Mouse (Mus musculus) frontal cortex, adult (tissue): ENCODE data around the gene Cdrt4.

Source experiments
- ATAC-seq: cut with Nextera tagmentation; 2 replicates; pipeline ENCODE4 v1.9.2; 2017; ENCODE audit warnings: mild to moderate bottlenecking, moderate library complexity, mixed read lengths; ENCODE audit not compliant: low TSS enrichment

Gene Cdrt4

DNA sequence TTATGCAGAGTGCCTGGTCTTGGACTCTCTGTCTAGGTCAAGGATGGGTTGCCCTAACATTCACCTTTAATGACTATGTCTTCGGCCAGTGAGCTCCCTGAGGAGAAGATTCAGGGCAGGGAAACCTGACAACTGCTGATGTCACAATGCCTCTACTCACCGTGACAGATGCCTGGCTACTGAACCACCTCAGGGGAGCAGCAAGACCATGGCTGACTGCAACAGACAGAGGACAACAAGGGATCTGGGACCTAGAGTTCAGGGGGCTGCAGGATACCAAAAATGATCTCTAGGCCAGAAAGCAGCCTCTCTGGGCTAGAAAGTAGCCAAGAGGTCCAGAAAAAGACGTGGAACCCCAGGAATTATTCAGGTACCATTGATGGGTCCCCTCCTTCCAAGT lies at the start of gene Cdrt4:
Gene Cdrt4 (plus strand): TSS at position 182 of the 400 bp plus-strand sequence.
- ATAC-seq, result no peak

DNA sequence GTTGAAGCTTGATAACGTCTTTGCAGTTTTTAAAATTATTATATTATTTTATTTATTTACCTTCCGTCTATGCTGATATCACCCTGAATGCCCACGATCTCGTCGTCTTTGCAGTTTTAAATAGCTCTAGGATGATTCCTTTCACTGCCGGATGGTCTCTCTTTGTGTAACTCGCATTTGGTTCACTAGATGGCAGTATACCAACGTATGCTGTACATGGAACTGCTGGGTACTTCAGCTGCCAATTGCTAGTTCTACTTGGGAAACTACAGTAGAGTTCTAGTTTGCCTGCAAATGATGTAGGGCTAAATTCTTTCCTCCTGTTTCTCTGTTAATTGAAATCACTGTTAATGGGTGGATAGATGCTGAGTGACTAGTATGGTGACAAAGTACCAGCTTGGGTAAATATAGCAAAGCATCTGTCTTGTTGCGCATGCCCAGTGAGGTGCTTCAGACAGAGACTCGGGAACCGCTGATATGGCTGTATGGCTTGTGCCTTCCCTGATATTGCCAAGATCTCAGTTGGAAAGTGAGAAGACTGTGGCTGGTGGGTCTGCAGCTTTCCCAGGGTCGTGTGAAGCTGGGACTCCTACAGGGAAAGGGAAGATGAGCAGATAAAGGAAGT lies 49.2 kb upstream of the Cdrt4 start:
- peak; percentile 98 for ATAC-seq

DNA sequence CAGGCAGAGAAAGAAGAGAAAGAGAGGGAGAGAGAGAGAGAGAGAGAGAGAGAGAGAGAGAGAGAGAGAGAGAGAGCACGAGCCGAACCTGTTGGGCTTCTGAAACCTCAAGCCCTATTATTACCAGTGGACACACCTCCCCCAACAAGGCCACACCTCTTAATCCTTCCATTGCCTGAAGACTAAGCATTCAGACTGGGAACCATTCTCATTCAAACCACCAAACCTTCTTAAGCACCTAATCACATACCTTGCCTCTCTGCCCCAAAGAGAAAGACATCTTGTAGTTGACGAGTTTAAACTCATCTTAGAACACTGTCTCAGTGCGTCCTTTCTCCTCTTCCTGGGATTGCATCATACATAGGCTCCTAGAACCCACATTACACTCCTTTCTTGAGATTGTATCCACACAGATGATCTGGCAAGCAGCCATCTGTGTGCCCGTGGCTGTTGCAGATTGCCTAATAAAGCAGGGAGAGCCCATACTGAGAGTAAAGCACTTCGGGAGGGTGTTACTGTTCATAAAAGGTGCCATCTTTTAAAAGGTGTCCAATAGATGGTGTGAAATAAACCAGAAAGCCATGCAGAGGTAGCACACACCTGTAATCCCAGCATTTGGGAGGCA lies 47.0 kb upstream of the Cdrt4 start:
- ATAC-seq, result no peak

DNA sequence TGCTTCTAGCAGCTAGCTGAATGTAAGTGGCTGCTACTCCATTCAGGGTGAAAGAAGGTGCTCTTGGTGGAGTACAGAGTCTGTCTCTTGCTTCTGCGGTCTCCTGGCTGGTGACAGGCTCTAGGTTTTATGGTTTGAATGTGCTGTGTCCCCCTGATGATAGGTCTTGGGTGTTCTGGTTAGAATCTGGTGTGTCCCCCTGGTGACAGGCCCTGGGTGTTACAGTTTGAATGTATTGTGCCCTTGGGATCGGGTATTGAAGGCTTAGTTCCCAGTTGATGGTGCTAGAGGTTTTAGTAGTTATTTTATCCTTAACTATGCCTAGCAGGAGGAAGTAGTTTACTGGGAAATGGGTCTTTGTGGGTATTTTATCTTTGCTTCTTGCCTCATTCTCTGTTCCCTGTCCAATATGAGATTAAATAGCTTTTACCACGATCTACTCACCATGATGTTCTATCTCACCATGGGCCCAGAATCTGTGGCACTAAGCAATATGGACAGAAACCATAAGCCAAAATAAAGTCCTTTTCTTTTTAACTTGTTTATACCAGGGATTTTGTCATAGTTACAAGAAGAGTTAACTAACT lies 41.2 kb upstream of the Cdrt4 start:
- no peak for ATAC-seq

DNA sequence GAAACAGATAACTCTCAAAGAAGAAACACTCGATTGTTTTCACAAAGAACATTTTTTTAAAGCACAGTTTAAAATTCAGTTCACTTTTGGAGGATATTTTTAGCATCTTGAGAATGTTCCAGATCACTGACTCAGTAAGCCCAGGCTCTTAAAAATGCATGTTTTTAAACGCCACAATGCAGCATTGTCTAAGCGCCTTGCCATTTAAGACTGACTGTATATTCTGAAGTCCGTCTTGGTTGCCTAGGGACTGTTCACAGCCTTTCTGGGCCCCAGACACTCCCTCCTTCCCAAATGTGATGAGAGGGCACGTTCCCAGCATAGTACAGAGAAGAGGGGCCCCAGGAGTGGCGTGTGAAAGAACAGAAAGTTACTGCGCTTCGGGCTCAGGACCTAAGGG lies 39.6 kb upstream of the Cdrt4 start:
- ATAC-seq, result peak; percentile 69

DNA sequence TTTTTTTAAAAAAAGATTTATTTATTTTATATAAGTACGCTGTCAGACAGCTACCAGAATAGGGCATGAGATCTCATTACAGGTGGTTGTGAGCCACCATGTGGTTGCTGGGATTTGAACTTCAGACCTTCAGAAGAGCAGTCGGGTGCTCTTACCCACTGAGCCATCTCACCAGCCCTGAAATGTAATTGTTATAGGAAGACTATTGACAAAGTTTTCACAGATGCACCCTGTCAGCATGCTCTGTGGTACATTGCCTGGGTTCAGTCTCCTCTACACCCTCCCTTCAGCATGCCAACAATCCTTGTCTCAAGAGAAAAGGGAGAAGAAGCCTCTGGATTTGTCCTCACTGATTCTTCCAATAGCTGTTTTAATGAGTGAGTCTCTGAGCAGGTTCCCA lies 37.9 kb upstream of the Cdrt4 start:
- ATAC-seq, result no peak

DNA sequence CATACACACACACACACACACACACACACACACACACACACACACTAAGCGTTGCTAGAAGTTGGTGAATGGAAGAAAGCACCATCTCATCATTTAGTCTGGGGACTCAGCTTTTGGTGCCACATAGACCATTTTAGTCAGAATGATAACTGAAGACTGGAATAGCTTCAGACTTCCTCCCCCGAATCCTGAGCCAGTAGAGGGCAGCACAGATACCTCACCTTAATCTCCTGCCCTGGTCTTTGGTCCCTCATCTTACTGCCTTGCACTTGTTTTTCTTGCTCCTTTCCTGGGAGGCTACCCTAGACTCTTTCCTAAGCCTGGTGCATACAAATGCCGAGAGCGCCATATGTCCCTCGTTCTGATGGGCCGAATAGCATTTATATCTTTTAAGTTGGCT lies 36.5 kb upstream of the Cdrt4 start:
- ATAC-seq, result peak; percentile 51; the same call in 1 of the 2 replicates

DNA sequence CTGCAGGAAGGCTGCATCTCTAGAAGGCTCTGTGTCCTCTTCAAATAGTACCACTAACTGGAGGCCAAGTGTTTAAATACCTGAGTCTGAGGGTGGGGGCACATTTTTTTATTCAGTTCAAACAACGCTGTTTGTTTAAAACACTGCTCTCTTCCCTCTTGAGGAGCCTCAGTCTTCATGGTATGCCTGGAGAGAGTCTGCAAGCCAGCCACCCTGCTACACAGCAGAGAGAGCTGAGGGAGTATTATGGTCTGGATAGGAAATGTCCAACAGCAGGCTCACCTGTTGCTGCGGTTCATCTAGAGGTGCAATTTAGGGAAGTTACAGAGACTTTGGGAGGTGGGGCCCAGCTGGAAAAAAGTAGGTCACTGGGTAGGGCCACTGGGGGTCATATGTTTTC lies 35.5 kb upstream of the Cdrt4 start:
- ATAC-seq, result no peak

DNA sequence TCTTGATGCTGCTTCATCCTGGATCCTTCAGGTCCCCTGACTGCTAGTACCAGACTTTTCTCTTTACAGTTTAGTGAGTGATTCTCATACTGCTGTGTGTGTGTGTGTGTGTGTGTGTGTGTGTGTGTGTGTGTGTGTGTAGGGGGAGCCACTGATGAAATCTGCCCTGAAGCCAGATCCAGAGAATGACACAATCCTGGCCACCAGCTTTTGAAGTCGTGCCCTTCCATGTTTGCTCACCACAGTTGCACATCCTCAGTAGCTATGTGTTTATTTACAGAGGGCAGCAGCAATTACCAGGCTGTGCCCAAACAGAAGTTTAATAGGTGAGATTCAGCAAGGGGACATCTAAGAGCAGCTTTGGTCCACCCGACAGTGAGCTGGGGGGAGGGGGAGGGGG lies 34.2 kb upstream of the Cdrt4 start:
- ATAC-seq, result no peak

DNA sequence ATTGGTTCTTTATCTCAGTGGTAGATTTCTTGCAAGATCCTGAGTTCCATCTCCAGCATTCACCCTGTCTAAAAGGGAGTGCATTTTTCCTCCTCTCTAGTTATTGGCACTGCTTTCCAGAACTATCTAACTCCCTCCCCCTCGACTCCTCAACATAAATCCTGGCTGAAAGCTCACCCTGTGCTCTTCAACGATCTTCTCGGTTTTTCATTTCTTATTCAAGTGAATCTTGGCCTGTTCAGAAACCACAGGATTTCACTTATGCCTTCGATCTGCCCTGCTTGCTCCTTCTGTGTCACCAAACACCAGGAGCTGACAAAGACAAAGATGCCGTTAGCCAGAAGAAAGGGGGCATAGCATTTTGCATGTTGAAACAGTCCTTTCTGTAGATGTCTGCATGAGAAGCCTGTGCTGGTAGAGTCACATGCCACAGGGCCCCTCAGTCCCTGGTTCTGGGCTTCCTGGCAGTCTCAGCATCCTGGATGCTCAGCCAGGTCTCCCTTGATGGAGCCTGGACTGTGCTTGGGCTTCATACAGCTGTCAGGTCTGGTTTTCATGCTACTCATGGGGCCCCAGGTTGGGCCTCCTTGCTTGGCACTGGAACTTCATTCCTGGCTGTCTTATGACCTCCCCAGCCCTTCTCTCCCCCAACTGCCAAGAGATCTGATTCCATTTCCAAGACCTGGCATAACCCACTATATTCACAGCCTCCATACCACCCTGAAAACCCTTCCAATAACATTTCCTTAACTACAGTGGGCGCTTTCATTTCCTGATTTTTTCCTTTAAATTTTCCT lies 30.8 kb upstream of the Cdrt4 start:
- ATAC-seq, result no peak

DNA sequence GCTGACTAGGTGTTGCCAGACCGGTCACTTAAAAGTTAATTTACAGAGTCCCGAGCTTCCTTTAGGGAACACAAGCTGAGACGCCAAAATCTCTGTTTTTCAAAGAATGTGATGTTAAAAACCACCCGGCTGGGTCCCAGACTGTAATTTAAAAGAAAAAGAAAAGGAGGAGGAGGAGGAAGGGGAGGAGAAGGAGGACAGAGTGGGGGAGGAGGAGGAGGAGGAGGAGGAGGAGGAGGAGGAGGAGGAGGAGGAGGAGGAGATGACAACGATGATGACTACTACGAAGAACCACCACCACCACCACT lies 30.3 kb upstream of the Cdrt4 start:
- ATAC-seq, result no peak

DNA sequence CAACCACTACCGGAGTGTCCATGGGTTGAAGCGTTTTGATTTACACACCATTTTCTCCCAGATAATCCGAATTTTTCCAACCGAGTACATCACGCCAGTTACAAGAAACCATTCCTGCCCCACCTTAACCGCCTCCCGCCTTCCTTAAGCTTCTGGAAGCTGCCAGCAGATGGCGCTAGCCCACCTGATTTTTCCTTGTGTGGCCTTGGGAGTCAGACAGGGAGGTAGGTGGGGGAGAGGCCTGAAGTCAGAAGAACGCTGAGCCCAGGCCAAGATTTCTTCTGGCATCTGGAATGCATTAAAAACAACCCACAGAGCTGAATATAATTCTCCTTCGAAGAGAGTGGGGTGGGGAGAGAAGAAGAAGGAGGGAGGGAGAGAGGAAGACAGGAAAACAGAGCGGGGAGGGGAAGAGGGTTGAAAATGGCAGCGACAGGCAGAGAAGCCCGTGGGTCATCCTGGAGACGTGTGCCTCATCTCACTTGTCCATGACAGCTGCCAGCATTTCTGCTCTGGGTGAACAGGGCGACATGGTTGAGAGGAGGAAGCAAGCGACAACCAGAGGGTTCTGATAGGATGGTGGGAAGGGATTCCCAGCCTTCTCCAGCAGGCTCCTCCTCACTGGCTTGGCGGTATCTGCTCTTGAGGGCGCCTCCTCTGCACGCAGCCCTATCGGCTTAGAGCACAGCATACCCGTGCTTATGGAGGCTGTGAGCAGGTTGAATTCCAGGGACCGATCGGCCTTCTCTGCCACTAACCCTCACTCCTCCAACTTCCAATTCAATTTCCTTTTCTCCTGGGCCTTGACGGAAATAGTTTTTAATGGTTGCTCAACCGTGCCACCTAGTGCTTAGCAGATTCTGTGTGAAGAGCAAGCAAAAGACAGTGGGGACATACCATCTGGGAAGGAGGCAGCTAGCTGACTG lies 29.7 kb upstream of the Cdrt4 start:
- ATAC-seq, result peak; percentile 86

DNA sequence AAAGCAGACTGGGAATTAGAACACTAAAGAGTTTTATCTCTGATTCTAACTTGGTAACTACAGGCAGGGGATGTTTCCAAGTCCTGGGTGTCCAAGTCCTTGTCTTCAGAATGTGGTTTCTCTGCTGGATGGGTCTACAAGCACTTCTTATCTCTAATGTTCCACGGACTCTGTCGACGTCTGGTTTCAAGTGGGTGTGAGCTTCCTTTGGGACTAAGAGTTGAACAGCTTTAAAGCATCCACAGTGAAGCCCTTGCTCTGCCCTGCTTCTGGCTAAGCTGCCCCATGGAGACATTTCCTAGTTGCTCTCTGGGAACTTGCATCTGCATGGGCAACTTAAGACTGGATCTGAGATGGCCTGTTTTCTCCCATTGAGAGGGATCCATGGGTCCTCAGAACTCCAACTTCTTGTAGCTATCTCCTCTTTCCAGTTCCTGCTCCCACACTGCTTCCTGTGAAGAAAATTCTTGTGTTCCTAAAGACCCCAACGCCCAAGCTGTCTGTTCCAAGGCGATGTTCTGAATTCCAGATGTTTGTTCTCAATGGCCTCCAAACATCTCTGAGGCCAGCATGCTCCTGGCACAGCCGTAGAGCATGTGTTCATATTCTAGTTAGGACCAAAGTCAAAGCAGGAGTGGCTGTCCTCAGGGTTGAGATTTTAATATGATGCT lies 26.8 kb upstream of the Cdrt4 start:
- ATAC-seq, result no peak

DNA sequence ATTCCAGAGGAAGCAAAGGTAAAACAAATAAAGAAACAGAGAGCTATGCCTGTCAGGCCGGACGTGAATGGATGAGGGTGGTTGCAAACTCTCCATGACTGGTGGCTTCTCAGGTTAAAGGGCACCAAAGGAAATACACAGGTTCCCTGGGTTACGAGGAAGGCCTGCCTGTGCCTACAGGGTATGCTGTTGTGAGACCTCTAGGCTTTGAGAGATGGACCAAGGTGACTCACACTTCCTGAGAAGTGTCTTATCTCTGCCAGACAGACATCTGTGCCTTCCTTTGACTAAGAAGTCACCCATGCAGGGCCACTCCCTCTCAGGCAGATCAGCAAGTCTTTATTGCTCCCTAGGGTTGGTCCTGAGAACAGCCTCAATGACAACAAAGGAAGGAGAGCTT lies 21.2 kb upstream of the Cdrt4 start:
- no peak for ATAC-seq

DNA sequence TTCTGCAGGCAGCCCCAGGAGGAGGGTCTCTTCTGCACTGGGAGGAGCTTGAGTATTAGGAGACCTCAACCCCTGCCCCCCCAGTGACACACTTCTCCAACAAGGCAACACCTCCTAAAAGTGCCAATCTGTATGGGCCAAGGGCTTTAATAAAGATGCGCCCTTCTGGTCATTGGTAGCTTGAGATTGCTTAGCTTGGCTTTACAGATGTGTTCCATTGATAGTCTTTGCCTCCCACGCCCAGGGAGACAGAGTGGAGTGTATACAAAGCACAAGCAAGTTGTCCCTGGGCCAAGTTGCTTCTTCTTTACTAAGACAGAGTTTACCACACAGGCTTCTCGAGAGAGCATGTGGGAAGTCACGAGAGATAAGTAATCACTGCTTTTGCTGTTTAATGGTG lies 20.4 kb upstream of the Cdrt4 start:
- no peak for ATAC-seq

DNA sequence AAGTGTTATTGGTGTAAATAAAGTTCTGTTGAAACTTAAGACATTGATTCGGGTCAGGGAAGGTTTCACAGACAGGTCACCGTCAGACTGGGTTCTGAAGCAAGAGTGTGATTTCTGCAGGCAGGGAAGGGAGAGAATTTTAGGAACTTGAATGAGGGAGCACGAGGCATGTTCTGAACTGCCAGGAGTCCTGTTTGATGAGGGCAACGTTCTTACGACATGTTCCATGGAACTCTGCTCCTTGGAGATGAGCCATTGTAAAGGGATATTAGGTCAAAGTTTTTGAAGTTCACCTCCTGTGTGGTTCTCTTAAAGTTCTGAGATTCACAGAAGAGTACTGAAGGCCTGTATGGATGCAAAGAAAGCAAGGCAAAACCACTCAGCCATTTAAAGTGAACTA lies 19.9 kb upstream of the Cdrt4 start:
- no peak for ATAC-seq

DNA sequence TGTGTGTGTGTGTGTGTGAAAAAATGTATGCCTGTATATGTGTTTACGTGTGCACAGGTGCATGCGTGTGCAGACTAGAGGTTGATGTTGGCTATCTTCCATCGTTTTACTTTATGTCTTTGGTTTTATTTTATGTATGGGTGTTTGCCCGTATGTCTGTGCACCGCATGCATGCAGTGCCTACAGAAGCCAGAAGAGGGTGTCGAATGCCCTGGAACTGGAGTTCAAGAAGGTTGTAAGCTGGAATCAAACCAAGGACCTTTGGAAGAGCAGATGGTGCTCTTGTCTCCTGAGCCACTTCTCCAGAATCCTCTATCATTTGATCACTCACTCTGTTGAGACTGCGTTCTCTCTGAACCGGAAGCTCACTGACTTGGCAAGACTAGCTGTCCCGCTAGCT lies 17.9 kb upstream of the Cdrt4 start:
- ATAC-seq, result no peak

DNA sequence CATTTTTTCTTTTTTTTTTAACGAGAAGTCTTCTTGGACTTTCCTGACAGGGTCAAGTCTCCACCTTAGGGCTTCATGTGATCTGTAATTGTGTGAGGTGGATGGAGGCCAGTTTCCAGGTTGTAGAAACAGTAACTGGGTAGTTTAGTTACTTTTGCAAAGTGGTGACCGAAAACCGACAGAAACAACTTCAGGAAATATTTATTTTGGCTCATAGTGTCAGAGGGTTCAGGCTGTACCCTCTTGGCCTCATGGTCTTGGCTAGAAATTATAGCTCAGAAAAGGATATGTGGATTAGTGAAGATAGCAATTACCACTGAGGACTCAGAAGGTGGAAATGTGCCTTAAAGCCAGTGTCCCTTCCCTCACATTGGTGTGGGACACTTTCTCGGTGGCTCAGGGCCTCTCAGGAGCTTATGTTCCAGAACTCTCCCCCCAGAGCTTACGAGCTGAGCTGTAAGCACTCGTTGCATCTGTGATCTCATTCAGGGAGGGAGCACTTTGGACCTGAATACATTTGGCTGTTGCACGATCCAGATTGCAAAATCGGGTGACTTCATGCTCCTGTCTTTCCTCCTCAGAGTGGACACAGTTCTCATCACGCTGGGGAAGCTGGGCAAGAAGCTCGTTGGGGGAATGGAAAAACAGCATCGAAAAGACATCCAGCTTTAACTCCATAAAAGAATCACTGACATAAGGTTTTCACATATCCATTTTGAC lies 16.0 kb upstream of the Cdrt4 start:
- no peak for ATAC-seq

DNA sequence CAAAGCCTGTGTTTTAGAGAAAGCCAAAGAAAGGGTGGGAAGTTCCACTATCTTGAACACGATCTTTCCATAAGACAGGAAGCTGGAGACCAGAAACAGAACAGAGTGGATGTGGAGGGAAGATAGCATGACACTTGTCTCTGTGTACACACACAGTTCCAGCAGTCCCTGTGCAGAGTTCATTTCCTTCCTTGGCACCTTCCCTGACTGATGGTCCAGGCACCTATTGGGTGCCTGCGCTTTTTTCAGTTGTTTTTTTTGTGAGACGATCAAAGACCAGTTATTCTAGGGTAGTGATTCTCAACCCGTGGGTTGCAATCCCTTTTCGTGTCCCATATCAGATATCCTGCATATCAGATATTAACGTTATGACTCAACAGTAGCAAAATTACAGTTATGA lies 13.0 kb upstream of the Cdrt4 start:
- no peak for ATAC-seq

DNA sequence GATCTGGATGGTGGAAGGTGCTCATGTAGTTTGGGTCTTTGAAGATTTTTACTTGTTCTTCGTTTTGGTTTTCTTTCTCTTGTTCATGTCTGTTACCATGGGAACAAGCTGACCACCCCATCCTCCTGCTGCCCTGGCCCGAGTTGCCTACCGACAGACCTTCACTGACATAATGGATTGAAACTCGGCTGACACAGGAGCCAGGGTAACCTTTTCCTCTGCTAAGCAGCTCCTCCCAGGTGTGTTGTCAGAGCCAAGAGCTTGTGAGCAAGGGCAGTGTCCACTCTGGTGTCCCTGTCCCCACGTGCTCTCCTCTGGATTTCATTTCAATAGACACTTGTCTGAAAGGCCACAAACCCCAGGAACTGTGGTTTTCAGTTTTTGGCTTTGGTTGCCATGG lies 12.1 kb upstream of the Cdrt4 start:
- no peak for ATAC-seq

DNA sequence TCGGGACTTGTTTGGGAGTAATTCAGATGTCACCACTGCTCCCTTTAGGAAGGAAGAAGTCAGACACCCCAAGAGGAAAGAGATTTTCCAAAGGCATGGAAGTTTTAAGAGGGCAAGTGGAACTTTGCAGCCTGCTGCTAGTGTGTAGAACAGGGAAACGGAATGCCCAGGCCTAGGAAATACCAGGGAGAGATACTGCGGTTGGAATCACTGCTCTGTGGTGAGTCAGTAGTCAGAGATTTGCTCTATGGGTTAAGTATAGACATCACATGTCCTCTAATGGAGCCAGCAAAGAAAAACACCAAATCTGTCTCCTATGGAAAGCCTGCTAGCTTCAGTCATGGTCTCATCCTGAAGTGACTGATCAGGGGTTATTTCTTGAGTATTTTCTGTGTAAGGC lies 10.8 kb upstream of the Cdrt4 start:
- ATAC-seq, result no peak
